Mouse (Mus musculus): ENCODE data around the gene Sbds.
"Not testable (repeated sequence)": the region's sequence is repeated elsewhere in the genome, so short reads cannot be mapped to it uniquely, and the experiment has no call there.

Sbds gene

DNA sequence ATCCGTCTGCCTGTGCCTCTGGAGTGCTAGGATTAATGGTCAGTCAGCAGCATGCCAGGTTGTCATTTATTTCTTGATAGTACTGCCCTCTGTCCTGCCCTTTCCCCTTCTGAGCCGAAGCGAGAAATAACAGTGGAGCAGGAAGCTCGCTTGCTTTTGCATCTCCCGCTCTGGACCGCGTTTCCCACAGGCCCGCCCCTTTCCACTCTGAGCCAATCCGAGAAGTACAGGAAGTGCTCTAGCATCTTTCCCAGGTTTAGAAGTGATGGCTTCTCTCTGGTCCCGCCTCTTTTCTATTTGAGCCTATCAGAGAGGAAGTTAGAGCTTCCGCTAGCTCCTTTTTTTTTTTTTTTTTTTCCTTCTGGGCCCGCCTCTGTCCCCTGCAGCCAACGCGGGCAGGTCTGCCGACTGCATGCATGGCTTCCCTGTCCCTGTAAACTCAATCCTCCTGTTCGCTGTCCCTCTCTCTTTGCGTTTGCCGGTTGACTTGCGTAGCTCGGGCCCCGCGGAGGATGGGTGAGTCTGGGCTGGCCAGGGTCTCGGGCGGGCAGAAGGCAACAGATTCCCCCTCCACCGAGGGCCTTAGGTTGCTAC, 1.4 kb upstream of the Sbds start:
- peak; percentile 90 for DNase-seq (ENCODE audit: extremely low spot score)

DNA sequence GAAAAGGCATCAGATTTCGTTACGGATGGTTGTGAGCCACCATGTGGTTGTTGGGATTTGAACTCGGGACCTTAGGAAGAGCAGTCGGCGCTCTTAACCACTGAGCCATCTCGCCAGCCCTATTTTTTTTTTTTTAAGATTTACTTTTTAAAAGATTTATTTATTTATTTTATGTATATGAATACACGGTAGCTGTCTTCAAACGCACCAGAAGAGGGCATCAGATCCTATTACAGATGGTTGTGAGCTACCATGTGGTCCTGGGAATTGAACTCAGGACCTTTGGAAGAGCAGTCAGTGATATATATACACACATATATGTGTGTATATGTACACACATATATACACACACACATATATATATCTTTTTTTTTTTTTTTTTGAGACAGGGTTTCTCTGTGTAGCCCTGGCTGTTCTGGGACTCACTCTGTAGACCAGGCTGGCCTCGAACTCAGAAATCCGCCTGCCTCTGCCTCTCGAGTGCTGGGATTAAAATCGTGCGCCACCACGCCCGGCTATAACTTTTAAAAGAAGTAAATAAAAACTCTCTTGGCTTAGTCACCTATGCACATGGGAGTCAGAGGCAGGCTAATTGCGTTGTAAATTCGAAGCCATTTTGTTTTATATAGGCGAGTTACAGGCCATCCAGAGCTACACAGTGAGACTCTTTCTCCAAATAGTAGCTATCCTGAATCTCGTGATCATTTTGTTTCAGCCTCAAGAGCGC, 632 bp upstream of the Sbds start:
- DNase-seq (ENCODE audit: extremely low spot score): not testable (repeated sequence)

DNA sequence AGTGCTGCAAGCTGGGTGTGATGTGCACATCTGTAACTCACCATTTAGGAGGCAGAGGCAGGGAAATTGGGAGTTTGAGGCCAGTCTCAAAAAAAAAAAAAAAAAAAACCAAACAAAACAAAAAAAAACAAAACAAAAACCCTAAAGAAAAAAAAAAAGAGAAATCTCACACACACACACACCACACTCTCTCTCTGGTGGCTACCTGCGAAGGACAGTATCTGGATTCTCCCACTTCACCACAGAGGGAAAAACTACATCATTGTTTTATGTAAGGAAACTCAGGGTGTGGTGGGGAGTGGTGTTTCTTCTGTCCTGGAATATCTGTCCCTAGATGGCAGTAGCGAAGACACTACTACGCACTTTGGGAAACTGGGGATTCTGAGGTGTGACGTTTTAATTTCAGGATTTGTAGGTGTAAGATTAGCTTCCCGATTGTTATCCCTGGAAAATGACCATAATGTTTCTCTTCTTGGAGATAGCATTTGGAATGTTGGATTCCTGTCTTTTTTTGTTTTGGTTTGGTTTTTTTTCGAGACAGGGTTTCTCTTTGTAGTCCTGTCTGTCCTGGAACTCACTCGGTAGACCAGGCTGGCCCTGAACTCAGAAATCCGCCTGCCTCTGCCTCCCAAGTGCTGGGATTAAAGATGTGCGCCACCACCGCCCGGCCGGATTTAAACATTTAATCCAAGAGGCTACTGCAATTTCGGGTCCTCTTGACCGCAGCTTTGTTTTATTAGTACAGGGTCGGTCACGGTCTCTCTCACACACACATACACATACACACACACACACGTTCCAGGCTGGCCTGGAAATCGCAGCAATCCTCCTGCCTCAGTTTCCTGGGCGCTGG, 940 bp downstream of the Sbds start:
- DNase-seq (ENCODE audit: extremely low spot score): peak; percentile 42

DNA sequence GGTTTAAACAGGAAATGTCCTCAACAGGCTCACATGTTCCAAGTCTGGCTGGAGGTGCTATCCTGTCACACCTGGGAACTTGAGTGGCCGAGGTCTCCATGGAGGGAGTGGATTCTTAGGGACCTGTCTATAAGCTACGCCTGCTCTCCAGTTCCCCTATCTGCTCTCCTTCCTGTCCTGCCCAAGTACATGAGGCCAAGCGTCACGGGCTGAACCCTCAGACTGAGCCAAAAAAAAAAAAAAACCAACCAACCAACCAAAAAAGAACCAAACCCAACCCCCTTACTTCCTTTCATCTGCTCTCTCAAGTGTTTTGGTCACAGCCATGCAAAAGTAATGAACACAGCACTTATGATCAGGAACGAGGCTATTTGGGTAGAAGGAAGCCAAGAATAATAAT, 7.5 kb downstream of the Sbds start:
- no peak for DNase-seq (ENCODE audit: extremely low spot score)

DNA sequence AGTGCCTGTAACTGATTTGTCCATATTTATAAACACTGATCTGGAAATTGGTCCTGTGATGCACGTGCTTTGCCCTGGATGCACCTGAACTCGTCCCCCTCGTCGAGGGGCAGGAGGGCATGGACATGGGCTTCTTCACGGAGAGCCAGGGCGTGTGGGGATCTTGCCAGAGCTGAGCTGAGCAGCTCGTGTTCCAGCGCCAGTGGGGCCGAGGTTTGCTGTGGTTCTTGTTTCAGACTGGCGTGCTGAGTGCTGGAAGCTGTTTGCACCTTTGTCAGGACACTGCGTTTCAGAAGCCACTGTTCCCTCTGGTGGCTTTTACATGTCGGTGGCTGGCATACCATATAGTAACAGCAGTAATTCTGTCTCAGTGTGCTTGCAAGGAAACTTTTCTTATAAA, 13.9 kb downstream of the Sbds start:
- no peak for DNase-seq (ENCODE audit: extremely low spot score)

DNA sequence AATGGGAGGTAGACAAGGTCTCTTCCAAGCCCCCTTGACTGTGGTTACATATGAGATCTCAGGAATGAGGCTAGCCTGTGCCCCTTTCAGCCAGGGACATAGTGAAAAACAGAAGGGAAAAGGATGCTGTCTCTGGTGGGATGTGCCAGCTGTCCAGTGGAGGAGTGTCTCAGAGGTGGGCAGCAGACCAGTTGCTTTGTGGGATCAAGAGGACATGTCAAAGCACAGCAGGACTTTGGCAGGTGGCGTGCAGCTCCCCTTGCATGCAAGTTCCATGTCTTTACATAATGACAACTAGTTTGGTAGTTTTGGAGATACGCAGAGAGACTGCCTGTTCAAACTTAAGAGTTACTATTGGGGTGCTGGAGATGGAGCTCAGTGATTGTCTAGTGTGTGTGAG, 15.5 kb downstream of the Sbds start:
- DNase-seq (ENCODE audit: extremely low spot score): no peak

DNA sequence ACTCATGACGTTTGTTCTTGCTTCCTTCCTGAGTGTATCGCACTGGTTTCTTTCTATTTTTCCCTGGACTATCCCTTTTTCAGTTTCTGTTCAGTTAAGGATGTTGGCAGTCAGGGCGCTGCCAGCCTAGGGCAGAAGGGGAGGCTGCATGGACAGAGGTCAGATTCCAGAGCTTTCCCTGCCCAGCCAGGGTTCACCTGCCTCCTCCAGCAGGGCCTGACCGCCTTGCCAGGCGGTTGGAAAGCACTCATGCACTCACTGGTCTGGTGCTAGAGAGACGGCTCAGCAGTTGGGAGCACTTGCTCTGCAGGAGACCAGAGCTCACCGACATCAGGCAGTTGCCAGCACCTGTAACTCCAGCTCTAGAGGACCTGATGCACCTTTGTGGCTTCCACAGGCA, 16.1 kb downstream of the Sbds start:
- no peak for DNase-seq (ENCODE audit: extremely low spot score)

DNA sequence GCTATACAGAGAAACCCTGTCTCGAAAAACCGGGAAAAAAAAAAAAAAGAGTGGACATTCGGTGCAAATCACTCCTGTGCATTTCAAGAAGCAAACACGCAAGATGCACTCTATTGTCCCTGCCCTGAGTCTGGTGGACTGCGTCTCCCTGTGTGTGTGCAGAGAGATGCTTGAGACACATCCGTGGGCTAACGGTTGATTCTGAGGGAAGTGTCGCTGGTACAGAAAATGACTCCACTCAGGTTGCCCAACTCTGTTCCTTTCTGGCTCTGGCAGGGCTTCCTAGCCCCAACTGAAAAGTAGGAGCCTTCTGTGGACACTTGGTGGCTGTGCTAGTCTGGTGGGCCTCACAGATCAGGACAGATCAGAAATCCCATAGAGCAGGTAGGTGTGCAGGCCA, 19.0 kb downstream of the Sbds start:
- no peak for DNase-seq (ENCODE audit: extremely low spot score)

DNA sequence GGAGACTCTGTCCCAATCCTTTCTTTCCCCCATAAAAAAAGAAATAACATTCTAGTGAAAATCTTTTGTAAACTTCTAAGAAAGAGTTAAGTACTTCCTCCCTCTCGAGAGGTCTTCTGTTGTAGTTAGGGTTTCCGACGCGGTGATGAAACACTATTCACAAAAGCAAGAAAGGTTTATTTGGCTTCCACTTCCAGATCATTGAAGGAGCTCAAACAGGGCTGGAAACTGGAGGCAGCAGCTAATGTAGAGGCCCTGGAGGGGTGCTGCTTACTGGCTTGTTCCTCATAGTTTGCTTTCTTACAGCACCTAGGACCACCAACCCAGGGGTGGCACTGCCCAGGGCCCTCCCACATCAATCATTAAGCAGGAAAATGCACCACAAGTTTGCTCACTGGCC, 27.2 kb downstream of the Sbds start:
- no peak for DNase-seq (ENCODE audit: extremely low spot score)

DNA sequence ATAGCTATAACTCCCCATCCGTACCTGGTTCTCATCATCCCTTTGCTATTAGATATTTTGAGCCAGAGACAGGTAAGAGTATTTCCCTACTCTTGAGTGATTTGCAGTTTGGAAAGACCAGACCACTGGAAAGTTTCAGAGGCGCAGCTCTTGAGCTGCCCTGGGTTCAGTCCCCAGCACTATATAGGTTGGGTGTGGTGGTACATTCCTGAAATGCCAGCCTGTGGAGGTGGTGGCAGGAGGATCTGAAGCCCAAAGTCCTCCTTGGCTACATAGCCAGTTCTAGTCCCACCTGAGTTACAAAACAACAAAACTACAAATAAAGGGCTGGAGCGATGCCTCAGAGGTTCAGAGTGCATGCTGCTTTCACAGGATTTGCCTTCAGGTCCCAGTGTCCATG, 28.5 kb downstream of the Sbds start:
- no peak for DNase-seq (ENCODE audit: extremely low spot score)

DNA sequence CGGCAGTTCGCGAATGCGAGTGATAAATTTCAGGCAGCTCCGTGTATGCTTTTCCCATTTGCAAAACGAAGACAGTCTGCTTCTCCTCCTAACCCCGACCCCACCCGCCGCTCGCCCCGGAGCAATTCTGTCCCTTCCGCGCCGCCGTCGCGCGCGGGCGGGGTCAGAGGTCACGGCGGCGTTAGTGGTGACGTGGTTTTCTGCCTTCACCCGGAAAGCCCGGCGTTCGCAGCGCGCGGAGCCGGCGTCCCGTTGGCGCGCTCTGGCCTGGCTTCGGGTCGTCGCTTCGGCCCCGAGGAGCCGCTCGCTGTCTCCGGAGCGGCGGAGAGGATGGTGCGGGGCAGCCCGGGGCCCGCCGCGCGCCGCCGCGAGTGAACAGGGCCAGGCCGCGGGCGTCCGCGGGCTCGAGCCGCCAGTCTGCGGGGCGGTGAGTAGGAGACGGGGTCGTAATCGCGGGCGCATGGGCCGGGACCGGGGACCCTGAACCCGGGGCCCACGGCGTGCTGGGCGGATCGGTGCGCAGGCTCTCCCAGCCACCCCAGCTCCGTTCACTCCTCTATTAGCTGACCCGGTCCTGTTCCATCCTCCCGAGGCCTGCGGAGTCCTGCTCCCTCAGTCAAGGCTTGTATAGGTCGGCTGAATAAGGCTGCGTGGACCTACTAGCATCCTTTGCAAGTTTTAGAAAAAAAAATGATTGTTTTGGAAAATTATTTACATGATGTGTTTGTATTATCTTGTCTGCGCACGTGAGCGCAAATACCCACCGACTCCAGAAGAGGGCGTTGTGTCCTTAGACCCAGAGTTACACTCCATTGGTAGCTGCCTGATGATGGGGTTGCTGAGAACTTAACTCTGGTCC, 33.0 kb downstream of the Sbds start:
- peak; percentile 97 for DNase-seq (ENCODE audit: extremely low spot score)

DNA sequence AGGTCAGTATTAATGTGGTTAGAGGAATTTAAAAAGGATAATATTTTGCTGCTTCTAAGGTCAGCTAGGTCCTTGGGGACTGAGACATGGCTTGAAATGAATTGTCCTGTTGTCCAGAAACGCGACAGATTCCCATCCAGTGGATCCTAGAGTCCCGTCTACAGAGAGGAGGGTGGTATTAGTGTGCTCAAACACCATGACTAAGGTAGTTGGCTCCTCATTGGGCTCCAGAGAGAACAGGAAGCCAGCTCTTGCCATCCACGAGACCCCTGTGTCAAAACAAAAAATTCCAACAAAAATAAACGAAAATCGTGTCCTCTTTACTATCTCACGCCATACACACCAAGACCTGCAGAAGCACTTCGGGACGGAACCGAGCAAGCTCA, 33.6 kb downstream of the Sbds start:
- no peak for DNase-seq (ENCODE audit: extremely low spot score)

DNA sequence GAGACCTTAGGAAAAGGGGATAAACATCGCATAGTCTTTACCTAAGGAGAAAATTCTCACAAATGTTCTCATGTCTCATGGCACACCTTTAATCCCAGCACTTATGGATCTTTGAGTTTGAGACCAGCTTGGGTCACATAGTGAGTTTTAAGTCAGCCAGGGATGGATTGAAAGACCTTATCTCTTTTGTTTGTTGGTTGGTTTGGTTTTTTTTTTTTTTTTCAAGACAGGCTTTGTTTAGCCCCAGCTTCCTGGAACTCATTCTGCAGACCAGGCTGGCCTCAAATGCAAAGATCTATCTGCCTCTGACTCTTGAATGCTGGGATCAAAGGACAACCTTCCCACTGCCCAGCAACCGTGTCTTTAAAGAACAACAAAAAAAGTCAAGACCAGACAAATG, 34.0 kb downstream of the Sbds start:
- DNase-seq (ENCODE audit: extremely low spot score): no peak

DNA sequence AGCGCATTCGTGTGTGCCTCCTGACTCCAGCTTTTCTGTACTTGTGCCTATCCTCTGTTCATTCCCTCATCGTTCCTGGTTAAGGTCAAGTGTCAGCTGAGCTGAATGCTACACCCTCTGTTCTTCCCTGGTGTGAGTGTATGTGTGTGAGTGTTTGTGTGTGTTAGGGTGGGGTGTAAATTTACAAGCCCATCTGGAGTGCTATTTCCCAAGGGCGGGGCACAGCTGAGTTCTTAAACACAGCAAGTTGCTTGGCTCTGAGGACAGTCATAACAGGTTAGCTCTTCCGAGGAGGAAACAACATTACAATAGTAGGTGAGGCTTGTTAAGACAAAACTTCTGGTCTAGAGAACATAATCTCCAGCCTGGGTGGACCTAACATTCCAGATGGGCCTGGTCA, 37.0 kb downstream of the Sbds start:
- DNase-seq (ENCODE audit: extremely low spot score): no peak

DNA sequence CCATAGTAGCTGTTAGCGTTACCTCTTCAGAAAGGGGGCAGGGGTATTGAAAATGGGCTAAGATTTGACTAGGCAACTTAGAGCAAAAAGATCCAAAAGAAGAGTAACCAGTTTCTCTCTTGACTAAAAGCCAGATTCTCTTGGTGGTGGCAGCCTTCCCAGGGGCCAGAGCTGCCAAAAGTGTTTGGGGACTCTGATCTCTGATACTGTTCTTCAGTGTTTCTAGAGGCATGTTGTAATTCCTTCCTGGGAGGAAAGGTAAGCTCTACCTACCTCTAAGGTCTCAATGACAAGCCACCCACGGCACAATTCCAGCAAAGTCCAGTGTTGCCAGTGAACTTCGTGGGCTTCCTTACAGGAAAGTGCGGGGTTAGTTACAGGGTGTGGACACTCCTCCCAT, 37.9 kb downstream of the Sbds start:
- DNase-seq (ENCODE audit: extremely low spot score): no peak

DNA sequence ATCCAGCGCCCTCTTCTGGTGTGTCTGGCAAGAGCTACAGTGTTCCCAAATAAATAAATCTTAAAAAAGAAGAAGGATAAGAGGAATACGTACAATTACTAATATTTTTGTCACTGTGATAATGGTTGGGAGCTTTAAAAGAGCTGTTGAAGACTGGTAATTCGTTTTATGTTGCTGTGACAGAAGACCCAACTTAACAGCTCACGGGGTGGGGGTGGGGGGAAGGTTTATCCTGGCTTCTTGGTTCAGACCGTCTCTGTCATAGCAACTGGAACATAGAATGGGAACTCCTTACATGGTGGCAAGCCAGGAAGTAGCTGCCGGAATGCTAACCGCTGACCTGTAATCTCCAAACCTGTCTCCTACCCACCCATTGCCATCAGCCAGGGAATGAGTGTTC, 38.5 kb downstream of the Sbds start, which contains the start of gene Tmem248:
Gene Tmem248, plus strand, starts transcription at position 301 of the 400 bp plus-strand sequence.
- DNase-seq (ENCODE audit: extremely low spot score): no peak

DNA sequence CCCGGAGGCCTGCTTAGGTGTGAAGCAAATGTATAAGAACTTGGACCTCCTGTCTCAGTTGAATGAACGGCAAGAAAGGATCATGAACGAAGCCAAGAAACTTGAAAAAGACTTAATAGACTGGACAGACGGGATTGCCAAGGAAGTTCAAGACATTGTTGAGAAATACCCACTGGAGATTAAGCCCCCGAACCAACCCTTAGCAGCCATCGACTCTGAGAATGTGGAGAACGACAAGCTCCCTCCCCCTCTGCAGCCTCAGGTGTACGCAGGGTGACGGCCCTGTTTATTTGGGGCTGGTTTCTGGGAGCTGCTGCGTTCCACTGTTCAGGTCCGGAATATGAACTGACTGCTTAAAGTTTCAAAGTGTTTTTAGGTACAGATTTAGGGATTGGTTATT, 42.4 kb downstream of the Sbds start:
- no peak for DNase-seq (ENCODE audit: extremely low spot score)

DNA sequence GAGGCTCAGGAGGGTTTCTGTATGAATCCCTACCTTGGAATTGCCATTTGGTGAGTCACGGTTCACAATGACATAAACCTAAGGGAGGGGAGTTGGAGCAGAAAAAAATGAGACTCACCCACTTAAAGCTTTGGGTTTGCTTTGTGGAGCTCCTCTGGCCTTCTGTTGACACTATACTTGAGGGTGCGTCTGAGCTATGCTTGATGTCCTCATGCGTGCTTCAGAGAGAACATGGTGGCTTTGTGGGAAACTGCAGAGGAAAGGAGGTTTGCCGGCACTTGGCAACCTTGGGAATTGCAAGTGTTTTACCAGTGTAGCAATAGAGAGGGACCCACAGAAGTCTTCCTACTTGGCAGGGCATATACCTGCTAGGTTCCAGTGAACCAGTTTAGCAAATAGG, 48.0 kb downstream of the Sbds start:
- DNase-seq (ENCODE audit: extremely low spot score): no peak

DNA sequence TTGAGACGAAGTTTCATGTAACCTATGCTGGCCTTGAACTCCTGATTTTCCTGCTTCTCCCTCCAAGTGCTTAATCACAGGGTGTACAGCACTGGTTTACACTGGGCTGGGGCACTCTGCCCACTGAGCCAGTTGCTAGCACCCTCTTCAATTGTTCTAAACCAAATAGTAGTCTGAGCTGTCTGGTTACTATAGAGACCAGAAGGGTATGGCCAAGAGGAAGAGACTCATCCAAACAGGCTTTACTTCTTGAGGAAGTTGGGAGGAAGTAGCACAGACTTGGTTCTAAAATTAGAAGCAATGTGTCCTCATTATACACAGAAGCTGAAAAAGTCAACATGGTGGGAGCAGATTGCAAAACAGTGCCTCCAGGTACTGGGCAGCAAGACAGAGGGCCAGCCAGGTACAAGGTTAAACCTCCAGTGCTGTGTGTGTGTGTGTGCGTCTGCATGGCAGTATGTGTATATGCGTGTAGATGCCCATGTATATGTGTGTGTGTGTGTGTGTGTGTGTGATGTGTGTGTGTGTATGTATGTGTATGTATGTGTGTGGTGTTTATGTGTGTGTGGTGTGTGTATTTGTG, 49.8 kb downstream of the Sbds start:
- DNase-seq (ENCODE audit: extremely low spot score): no peak

DNA sequence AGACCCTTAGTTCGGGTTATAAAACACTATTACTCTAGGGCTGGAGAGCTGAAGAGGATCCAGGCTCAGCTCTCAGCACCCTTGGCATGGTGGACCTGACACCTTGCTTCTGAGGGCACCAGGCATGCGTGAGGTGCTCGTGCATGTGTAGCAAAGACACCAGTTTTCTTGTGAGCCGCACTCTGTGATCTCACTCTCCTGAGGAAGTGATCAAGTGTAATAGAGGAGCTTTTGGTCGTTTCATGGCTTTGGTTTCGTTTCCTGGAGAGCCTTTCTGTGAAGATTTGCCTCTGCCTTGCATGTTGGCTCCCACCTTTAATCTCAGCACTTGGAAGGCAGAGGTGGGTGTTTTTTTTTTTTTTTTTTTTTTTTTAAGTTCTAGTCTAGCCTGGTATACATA, 50.8 kb downstream of the Sbds start:
- no peak for DNase-seq (ENCODE audit: extremely low spot score)

DNA sequence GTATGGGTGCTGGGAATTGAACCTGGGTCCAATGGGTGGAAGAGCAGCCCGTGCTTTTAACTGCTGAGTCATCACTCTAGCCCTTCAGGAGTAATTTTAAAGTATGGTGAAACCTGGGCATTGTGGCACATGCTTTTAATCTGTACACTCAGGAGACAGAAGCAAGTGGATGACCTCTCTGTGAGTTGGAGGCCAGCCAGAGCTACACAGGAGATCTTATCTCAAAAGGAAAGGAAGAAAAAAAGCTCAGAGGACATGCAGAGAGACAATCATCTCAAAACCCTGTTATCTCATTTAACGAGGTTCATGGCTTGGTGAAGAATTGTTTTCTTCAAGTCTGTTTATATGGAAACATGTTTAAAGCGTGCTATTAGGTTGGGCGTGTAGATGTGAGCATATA, 51.4 kb downstream of the Sbds start:
- DNase-seq (ENCODE audit: extremely low spot score): no peak
